Mouse (Mus musculus) bone marrow, adult 2 months (tissue): ENCODE measurements around the gene Dcst2. TPM values are rescaled to one million over a fixed set of nuclear protein-coding genes. Genes with fewer than 3 reads are reported as not detected.

Experiments used
- H3K27ac ChIP-seq: fragments of 200-500 bp; 2 replicates; pipeline ENCODE4 v1.5.1; 2012; ENCODE audit warnings: low read depth, mild to moderate bottlenecking, control low read depth, inconsistent platforms, low read length; ENCODE audit not compliant: control insufficient read depth, poor library complexity, insufficient read depth
- H3K4me1 ChIP-seq: fragments of 200-500 bp; 2 replicates; pipeline ENCODE4 v1.6.1; 2011; ENCODE audit warnings: low read length; ENCODE audit not compliant: control insufficient read depth, insufficient read depth
- H3K4me3 ChIP-seq: fragments of 200-500 bp; replicated peaks from 2 replicates; pipeline ENCODE3; 2011; ENCODE audit warnings: mild to moderate bottlenecking, low read depth, low read length, control low read depth; ENCODE audit not compliant: control insufficient read depth
- CTCF ChIP-seq: fragments of 200-500 bp; IDR thresholded peaks from 2 replicates; pipeline ENCODE4 v1.5.1; 2011; ENCODE audit warnings: low read length, control low read depth; ENCODE audit not compliant: control insufficient read depth, insufficient read depth
- POLR2A ChIP-seq: fragments of 200-500 bp; IDR thresholded peaks from 2 replicates; pipeline ENCODE4 v1.6.1; 2011; ENCODE audit warnings: low read depth, mild to moderate bottlenecking, control low read depth, low read length, borderline replicate concordance; ENCODE audit not compliant: control insufficient read depth
- WGBS: fragments of 180-500 bp; shearing (Covaris S2); methylation state at CpG from one replicate; pipeline ENCODE4 v1.1.7; 2018; 5-methylcytosine and 5-hydroxymethylcytosine counted together
- polyA plus RNA-seq: library from polyadenylated mRNA; stranded (reverse); fragments of >200 nt; gene quantifications from 2 replicates; pipeline ENCODE4 v1.2.4, GENCODE M21; 2011; ENCODE audit warnings: low replicate concordance; ENCODE audit not compliant: missing spikeins, insufficient read depth, insufficient read length

Dcst2 gene
- polyA plus RNA-seq, 1 experiment, result not detected

GRCm38 (mm10) chr3:89379388-89380131 is 17.8 kb downstream of the Dcst2 start:
- Histone ChIP-seq H3K27ac (0 out of 2 replicates have a peak overlapping the region, but pooled peaks have one; percentile 10), H3K4me3 (no peak overlapping the region), H3K4me1 (peaks cover 6% of the 10 kb centered on the region)
- 70% methylated on average over 31 of the region's 31 CpGs for WGBS
- TF ChIP-seq POLR2A, result peak; percentile 10; the same call in 1 of the 2 replicates
- no peak for TF ChIP-seq CTCF

- no peak overlapping the region for H3K4me3 ChIP-seq
- H3K4me1 ChIP-seq, result peaks cover 6% of the 10 kb centered on the region
- TF ChIP-seq POLR2A (no peak), CTCF (no peak)
- WGBS, result 90% methylated on average over 14 of the region's 14 CpGs
- no peak overlapping the region for H3K27ac ChIP-seq
These were observed 18.5 kb downstream of the Dcst2 start for GRCm38 (mm10) chr3:89380291-89380690.

DNA sequence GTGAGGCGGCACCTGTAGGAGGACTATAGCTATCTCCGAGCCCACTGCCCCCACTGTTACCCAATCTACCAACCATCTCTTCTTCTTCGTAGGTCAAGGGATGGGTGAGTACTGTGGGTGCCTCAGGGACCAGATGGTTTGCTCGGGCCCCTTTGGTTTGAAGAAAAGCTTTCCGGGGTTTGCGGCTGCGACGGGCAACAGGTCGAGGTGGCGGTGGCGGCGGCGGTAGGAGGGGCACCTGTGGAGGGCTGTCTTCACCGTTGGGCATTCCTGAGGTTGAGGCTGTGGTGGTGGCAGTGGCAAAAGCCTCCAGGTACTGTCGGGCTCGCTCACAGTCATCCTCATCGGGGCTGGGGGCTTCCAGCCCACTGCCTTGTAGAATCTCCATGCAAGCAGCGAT is 18.9 kb downstream of the Dcst2 start:
- 94% methylated on average over 18 of the region's 18 CpGs for WGBS
- H3K4me1 ChIP-seq, result peaks cover 6% of the 10 kb centered on the region
- H3K27ac ChIP-seq, result no peak overlapping the region
- H3K4me3 ChIP-seq, result no peak overlapping the region
- TF ChIP-seq POLR2A (no peak), CTCF (no peak)

DNA sequence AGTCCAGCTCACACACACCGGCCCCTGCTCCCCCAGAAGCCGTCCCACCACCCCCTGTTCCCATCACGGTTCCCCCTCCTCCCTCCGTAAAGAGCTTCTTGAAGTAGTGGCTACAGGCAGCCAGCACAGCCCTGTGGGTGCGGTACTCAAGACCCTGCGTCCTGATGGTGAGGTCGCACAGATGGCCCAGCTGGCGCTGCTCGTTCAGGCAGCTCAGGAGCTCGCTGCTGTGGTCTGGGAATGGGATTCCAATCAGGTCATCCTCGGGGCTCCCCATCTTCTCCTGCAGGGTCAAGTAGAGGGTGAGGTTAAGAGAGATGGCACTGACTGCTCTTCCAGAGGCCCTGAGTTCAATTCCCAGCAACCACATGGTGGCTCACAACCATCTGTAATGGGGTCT is 19.5 kb downstream of the Dcst2 start:
- no peak overlapping the region for H3K27ac ChIP-seq
- H3K4me1 ChIP-seq, result peaks cover 6% of the 10 kb centered on the region
- 92% methylated on average over 11 of the region's 11 CpGs for WGBS
- TF ChIP-seq POLR2A (no peak), CTCF (no peak)
- no peak overlapping the region for H3K4me3 ChIP-seq

DNA sequence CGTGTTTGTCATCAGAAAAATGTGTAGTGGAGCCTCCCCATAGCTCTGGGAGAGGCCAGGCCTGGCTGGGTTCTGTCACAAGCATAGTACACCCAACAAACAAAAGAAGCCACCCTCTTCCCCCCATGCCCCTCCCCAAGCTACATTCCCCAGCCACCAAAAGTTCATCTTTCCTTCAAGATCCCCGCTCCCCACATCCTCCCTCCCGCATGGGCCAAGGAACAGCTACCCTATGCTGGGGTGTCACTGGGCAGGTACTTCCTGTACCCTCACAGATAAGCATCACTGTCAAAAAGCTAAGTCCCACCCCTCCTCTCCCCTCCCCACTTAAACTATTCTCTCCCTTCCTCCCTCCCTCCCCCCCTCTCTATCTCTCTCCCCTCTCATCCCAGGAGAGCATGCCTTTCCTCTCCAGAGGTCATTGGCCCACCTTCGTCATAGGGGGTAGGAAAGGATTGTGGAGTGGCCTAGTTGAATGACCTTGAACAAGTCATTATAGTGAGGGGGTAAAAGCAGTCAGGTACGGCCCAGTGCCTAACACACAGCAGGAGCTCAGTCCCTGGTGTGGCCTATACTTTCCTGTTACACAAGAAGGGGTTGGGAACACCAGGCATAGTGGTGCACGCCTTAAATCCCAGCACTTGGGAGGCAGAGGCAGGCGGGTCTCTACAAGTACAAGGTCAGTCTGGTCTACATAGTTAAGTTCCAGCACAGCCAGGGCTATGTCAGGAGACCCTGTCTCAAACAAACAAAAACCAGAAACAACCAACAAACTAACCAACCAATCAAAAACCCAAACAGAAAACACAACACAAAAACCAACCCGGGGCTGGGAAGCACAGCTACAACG is 20.5 kb downstream of the Dcst2 start:
- H3K4me3 ChIP-seq, result no peak overlapping the region
- no peak for TF ChIP-seq CTCF
- TF ChIP-seq POLR2A, result no peak
- H3K27ac ChIP-seq, result no peak overlapping the region
- WGBS, result 78% methylated on average over 9 of the region's 9 CpGs
- H3K4me1 ChIP-seq, result peaks cover 6% of the 10 kb centered on the region

- no peak for TF ChIP-seq POLR2A
- TF ChIP-seq CTCF, result no peak
- WGBS, result 83% methylated on average over 5 of the region's 5 CpGs
- peaks cover 6% of the 10 kb centered on the region for H3K4me1 ChIP-seq
- H3K27ac ChIP-seq, result no peak overlapping the region
- no peak overlapping the region for H3K4me3 ChIP-seq
These were observed 21.2 kb downstream of the Dcst2 start for GRCm38 (mm10) chr3:89382950-89383349.

- Histone ChIP-seq H3K4me3 (no peak overlapping the region), H3K4me1 (peaks cover 6% of the 10 kb centered on the region), H3K27ac (no peak overlapping the region)
- WGBS, result 82% methylated on average over 5 of the region's 5 CpGs
- TF ChIP-seq POLR2A (no peak), CTCF (no peak)
These were observed 22.0 kb downstream of the Dcst2 start for GRCm38 (mm10) chr3:89383651-89384255.
